Mouse (Mus musculus): ENCODE measurements around the gene Rapgef4.

Rapgef4 gene

GRCm38 (mm10) chr2:71982868-71983597 lies 2.0 kb downstream of the Rapgef4 start:
- no peak for DNase-seq (ENCODE audit: extremely low read depth, insufficient read length, low spot score)

GRCm38 (mm10) chr2:71985730-71986129 lies 4.7 kb downstream of the Rapgef4 start:
- DNase-seq (ENCODE audit: extremely low read depth, insufficient read length, low spot score) = no peak

- DNase-seq (ENCODE audit: extremely low read depth, insufficient read length, low spot score) = no peak
Observed at GRCm38 (mm10) chr2:71986276-71986848, 5.3 kb downstream of the Rapgef4 start.

- no peak for DNase-seq (ENCODE audit: extremely low read depth, insufficient read length, low spot score)
Observed at GRCm38 (mm10) chr2:71988572-71988971, 7.5 kb downstream of the Rapgef4 start.

GRCm38 (mm10) chr2:71992129-71992528 lies 11.1 kb downstream of the Rapgef4 start:
- DNase-seq (ENCODE audit: extremely low read depth, insufficient read length, low spot score) = no peak

- DNase-seq (ENCODE audit: extremely low read depth, insufficient read length, low spot score) = no peak
Observed at GRCm38 (mm10) chr2:71993729-71994423, 12.8 kb downstream of the Rapgef4 start.

GRCm38 (mm10) chr2:71998531-71998930 lies 17.5 kb downstream of the Rapgef4 start:
- no peak for DNase-seq (ENCODE audit: extremely low read depth, insufficient read length, low spot score)

GRCm38 (mm10) chr2:72000102-72000501 lies 19.1 kb downstream of the Rapgef4 start:
- no peak for DNase-seq (ENCODE audit: extremely low read depth, insufficient read length, low spot score)

- DNase-seq (ENCODE audit: extremely low read depth, insufficient read length, low spot score) = no peak
Observed at GRCm38 (mm10) chr2:72002843-72003370, 21.9 kb downstream of the Rapgef4 start.

- no peak for DNase-seq (ENCODE audit: extremely low read depth, insufficient read length, low spot score)
Observed at GRCm38 (mm10) chr2:72003756-72004525, 22.9 kb downstream of the Rapgef4 start.

GRCm38 (mm10) chr2:72005051-72005450 lies 24.0 kb downstream of the Rapgef4 start:
- no peak for DNase-seq (ENCODE audit: extremely low read depth, insufficient read length, low spot score)

GRCm38 (mm10) chr2:72009446-72010218 lies 28.6 kb downstream of the Rapgef4 start:
- DNase-seq (ENCODE audit: extremely low read depth, insufficient read length, low spot score) = no peak

- no peak for DNase-seq (ENCODE audit: extremely low read depth, insufficient read length, low spot score)
Observed at GRCm38 (mm10) chr2:72015366-72015765, 34.3 kb downstream of the Rapgef4 start.

- no peak for DNase-seq (ENCODE audit: extremely low read depth, insufficient read length, low spot score)
Observed at GRCm38 (mm10) chr2:72016013-72016412, 35.0 kb downstream of the Rapgef4 start.

- DNase-seq (ENCODE audit: extremely low read depth, insufficient read length, low spot score) = no peak
Observed at GRCm38 (mm10) chr2:72017168-72017567, 36.1 kb downstream of the Rapgef4 start.

- DNase-seq (ENCODE audit: extremely low read depth, insufficient read length, low spot score) = no peak
Observed at GRCm38 (mm10) chr2:72018736-72019135, 37.7 kb downstream of the Rapgef4 start.

- DNase-seq (ENCODE audit: extremely low read depth, insufficient read length, low spot score) = no peak
Observed at GRCm38 (mm10) chr2:72020755-72021154, 39.7 kb downstream of the Rapgef4 start.

GRCm38 (mm10) chr2:72021440-72021839 lies 40.4 kb downstream of the Rapgef4 start:
- no peak for DNase-seq (ENCODE audit: extremely low read depth, insufficient read length, low spot score)

- peak; percentile 52 for DNase-seq (ENCODE audit: extremely low read depth, insufficient read length, low spot score)
Observed at GRCm38 (mm10) chr2:72021845-72022244, 40.8 kb downstream of the Rapgef4 start.

- DNase-seq (ENCODE audit: extremely low read depth, insufficient read length, low spot score) = no peak
Observed at GRCm38 (mm10) chr2:72023791-72024190, 42.8 kb downstream of the Rapgef4 start.
